Mouse (Mus musculus): ENCODE measurements at regions not wholly inside any gene's neighbourhood (a gene's known extent, or its start where the extent isn't known, plus 50 kb on each side); places are given as distances from the start of the nearest gene placed in this dataset.

- Histone ChIP-seq H3K9ac (no peak overlapping the region), H3K4me2 (replicated peaks) (no peak overlapping the region), H3K27ac (no peak overlapping the region), H3K36me3 (no peaks in the 10 kb centered on the region), H3K27me3 (replicated peaks) (no peaks in the 10 kb centered on the region), H3K9me3 (no peaks in the 10 kb centered on the region), H3K4me1 (replicated peaks) (0 out of 2 replicates have a peak, but pooled peaks cover 2% of the 10 kb centered on the region), H3K4me3 (replicated peaks) (no peak overlapping the region)
- ATAC-seq = no peak
- WGBS = 38% methylated on average over 8 of the region's 8 CpGs
Measured at GRCm38 (mm10) chr7:73118871-73119270, 256.4 kb upstream of the Rgma start.

DNA sequence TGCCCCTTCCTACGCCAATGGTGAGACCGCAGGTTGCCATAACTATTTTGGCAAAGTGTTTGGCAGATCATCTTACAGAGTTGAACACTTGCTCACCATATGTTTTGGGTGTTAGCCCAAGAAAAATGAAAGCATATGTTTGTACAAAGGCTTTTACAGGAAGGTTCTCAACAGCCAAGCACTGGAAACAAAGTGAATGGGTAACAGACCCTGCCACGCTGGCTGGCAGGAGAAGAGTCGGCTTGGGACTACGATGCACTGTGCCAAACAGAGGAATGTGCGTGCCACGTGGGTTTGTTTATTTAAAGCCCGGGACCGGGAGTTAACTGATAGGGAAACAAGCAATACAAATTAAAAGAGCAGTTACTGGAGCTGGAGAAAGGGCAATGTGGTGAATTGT is 255.0 kb upstream of the Rgma start:
- no peaks in the 10 kb centered on the region for H3K36me3 ChIP-seq
- no peaks in the 10 kb centered on the region for H3K9me3 ChIP-seq
- H3K4me2 ChIP-seq (replicated peaks) = no peak overlapping the region
- H3K27ac ChIP-seq = no peak overlapping the region
- WGBS = 49% methylated on average over 9 of the region's 9 CpGs
- 0 out of 2 replicates have a peak, but pooled peaks cover 2% of the 10 kb centered on the region for H3K4me1 ChIP-seq (replicated peaks)
- H3K4me3 ChIP-seq (replicated peaks) = no peak overlapping the region
- no peaks in the 10 kb centered on the region for H3K27me3 ChIP-seq (replicated peaks)
- no peak overlapping the region for H3K9ac ChIP-seq
- ATAC-seq = no peak

GRCm38 (mm10) chr7:73124976-73125375 is 250.3 kb upstream of the Rgma start:
- no peak overlapping the region for H3K4me2 ChIP-seq (replicated peaks)
- WGBS = 72% methylated on average over 2 of the region's 2 CpGs
- H3K9ac ChIP-seq = no peak overlapping the region
- no peak for ATAC-seq
- H3K27ac ChIP-seq = no peak overlapping the region
- no peaks in the 10 kb centered on the region for H3K4me1 ChIP-seq (replicated peaks)
- no peaks in the 10 kb centered on the region for H3K9me3 ChIP-seq
- no peaks in the 10 kb centered on the region for H3K27me3 ChIP-seq (replicated peaks)
- H3K4me3 ChIP-seq (replicated peaks) = no peak overlapping the region
- no peaks in the 10 kb centered on the region for H3K36me3 ChIP-seq

GRCm38 (mm10) chr7:73125864-73126263 is 249.4 kb upstream of the Rgma start:
- no peak overlapping the region for H3K27ac ChIP-seq
- H3K4me2 ChIP-seq (replicated peaks) = no peak overlapping the region
- no peak for ATAC-seq
- no peaks in the 10 kb centered on the region for H3K27me3 ChIP-seq (replicated peaks)
- no peaks in the 10 kb centered on the region for H3K9me3 ChIP-seq
- WGBS = 12% methylated on average over 11 of the region's 11 CpGs
- H3K4me3 ChIP-seq (replicated peaks) = no peak overlapping the region
- no peak overlapping the region for H3K9ac ChIP-seq
- no peaks in the 10 kb centered on the region for H3K36me3 ChIP-seq
- no peaks in the 10 kb centered on the region for H3K4me1 ChIP-seq (replicated peaks)

GRCm38 (mm10) chr7:73135786-73136185 is 239.5 kb upstream of the Rgma start:
- no peaks in the 10 kb centered on the region for H3K9me3 ChIP-seq
- no peaks in the 10 kb centered on the region for H3K27me3 ChIP-seq (replicated peaks)
- no peaks in the 10 kb centered on the region for H3K4me1 ChIP-seq (replicated peaks)
- no peak overlapping the region for H3K27ac ChIP-seq
- no peaks in the 10 kb centered on the region for H3K36me3 ChIP-seq
- no peak overlapping the region for H3K4me3 ChIP-seq (replicated peaks)
- H3K9ac ChIP-seq = no peak overlapping the region
- ATAC-seq = no peak
- no peak overlapping the region for H3K4me2 ChIP-seq (replicated peaks)
- 70% methylated on average over 6 of the region's 6 CpGs for WGBS

- no peak overlapping the region for H3K27ac ChIP-seq
Measured at GRCm38 (mm10) chr7:73138269-73138668, 237.0 kb upstream of the Rgma start.

GRCm38 (mm10) chr7:73138861-73139493 is 236.3 kb upstream of the Rgma start:
- no peak overlapping the region for H3K4me2 ChIP-seq (replicated peaks)
- H3K36me3 ChIP-seq = no peaks in the 10 kb centered on the region
- 39% methylated on average over 8 of the region's 8 CpGs for WGBS
- no peak overlapping the region for H3K4me3 ChIP-seq (replicated peaks)
- no peaks in the 10 kb centered on the region for H3K27me3 ChIP-seq (replicated peaks)
- H3K4me1 ChIP-seq (replicated peaks) = peaks cover 3% of the 10 kb centered on the region; the same call in 1 of the 2 replicates
- H3K9ac ChIP-seq = no peak overlapping the region
- H3K9me3 ChIP-seq = no peaks in the 10 kb centered on the region
- H3K27ac ChIP-seq = no peak overlapping the region
- ATAC-seq = no peak

More at GRCm38 (mm10) chr7:73138269-73138668, 237.0 kb upstream of the Rgma start:
- Histone ChIP-seq H3K9ac (no peak overlapping the region), H3K36me3 (no peaks in the 10 kb centered on the region), H3K9me3 (no peaks in the 10 kb centered on the region), H3K4me2 (replicated peaks) (no peak overlapping the region), H3K4me1 (replicated peaks) (peaks cover 3% of the 10 kb centered on the region; the same call in 1 of the 2 replicates), H3K27me3 (replicated peaks) (no peaks in the 10 kb centered on the region), H3K4me3 (replicated peaks) (no peak overlapping the region)
- no peak for ATAC-seq
- 42% methylated on average over 5 of the region's 5 CpGs for WGBS

GRCm38 (mm10) chr7:73139901-73140300 is 235.4 kb upstream of the Rgma start:
- no peaks in the 10 kb centered on the region for H3K36me3 ChIP-seq
- no peak overlapping the region for H3K9ac ChIP-seq
- WGBS = 64% methylated on average over 6 of the region's 6 CpGs
- no peak overlapping the region for H3K4me2 ChIP-seq (replicated peaks)
- H3K4me1 ChIP-seq (replicated peaks) = peaks cover 3% of the 10 kb centered on the region; the same call in 1 of the 2 replicates
- no peaks in the 10 kb centered on the region for H3K9me3 ChIP-seq
- no peak for ATAC-seq
- H3K4me3 ChIP-seq (replicated peaks) = no peak overlapping the region
- no peaks in the 10 kb centered on the region for H3K27me3 ChIP-seq (replicated peaks)
- H3K27ac ChIP-seq = no peak overlapping the region

DNA sequence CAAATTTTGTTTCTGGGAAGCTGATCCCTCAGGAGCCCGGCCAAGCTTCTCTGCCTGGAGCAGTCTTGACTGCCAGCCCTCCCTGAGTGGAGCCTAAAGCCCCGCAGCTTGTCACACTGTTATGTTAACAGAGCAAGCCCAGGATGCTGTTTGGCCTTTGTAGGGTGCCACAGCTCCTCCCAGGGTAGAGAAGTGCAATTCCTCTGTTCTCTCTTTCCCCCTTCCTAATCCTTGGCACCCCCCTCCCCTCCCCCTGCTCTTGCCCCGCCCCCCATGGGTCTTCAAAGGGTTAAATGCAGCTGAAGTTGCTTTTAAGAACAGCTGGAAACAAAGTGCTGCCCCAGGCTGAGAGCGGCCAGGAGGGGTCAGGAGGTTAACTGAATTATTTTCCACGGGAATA is 234.1 kb upstream of the Rgma start:
- 10% methylated on average over 5 of the region's 5 CpGs for WGBS
- H3K36me3 ChIP-seq = no peaks in the 10 kb centered on the region
- no peaks in the 10 kb centered on the region for H3K9me3 ChIP-seq
- H3K4me1 ChIP-seq (replicated peaks) = peaks cover 3% of the 10 kb centered on the region; the same call in 1 of the 2 replicates
- no peak overlapping the region for H3K9ac ChIP-seq
- H3K27me3 ChIP-seq (replicated peaks) = no peaks in the 10 kb centered on the region
- H3K4me2 ChIP-seq (replicated peaks) = no peak overlapping the region
- ATAC-seq = no peak
- H3K27ac ChIP-seq = no peak overlapping the region
- no peak overlapping the region for H3K4me3 ChIP-seq (replicated peaks)

DNA sequence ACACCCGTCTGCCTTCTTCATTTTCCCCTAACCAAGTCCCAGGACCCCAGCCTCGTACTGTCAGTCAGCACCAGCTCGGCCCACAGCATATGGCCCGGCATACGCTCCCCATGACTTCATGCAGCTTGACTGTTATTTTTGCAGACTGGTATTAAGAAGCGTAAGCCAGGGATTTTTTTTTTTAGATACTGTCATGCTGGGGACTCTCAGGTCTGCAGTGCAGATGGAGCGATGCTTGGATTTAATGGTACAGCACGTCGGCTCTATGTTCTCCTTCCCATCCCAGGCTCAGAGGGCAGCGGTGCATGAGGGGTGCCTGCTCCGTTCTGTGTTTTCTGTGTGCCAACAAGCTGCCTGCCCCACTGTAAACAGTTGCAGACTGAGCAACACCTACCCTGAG is 231.4 kb upstream of the Rgma start:
- no peak overlapping the region for H3K9ac ChIP-seq
- no peak for ATAC-seq
- H3K4me3 ChIP-seq (replicated peaks) = no peak overlapping the region
- WGBS = 86% methylated on average over 11 of the region's 11 CpGs
- no peaks in the 10 kb centered on the region for H3K9me3 ChIP-seq
- no peak overlapping the region for H3K27ac ChIP-seq
- no peak overlapping the region for H3K4me2 ChIP-seq (replicated peaks)
- H3K27me3 ChIP-seq (replicated peaks) = no peaks in the 10 kb centered on the region
- H3K36me3 ChIP-seq = no peaks in the 10 kb centered on the region
- H3K4me1 ChIP-seq (replicated peaks) = peaks cover 3% of the 10 kb centered on the region; the same call in 1 of the 2 replicates

DNA sequence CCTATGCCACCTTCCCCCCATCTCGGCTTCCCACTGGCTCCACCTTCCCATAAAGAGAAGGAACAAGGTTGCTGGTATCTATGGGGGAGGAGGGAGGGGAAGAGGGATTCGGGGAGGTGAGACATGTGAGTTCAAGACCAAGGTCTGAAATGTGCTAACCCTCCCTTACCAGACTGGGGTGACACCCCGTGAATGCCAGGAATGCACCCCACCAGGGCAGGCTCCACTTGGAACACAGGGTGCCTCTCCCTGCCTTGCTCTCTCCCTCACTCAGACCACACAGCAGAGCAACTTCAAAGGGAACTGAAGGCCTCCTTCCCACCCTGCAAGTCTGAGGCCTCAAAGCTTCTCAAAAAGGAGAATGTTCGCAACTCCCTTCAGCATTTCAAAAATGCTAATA is 230.5 kb upstream of the Rgma start:
- no peak overlapping the region for H3K4me2 ChIP-seq (replicated peaks)
- WGBS = 47% methylated on average over 4 of the region's 4 CpGs

GRCm38 (mm10) chr7:73147251-73147650 is 228.1 kb upstream of the Rgma start:
- Histone ChIP-seq H3K4me2 (replicated peaks) (no peak overlapping the region), H3K27me3 (replicated peaks) (no peaks in the 10 kb centered on the region), H3K4me1 (replicated peaks) (no peaks in the 10 kb centered on the region), H3K9ac (no peak overlapping the region), H3K27ac (no peak overlapping the region), H3K4me3 (replicated peaks) (no peak overlapping the region), H3K36me3 (no peaks in the 10 kb centered on the region), H3K9me3 (no peaks in the 10 kb centered on the region)
- ATAC-seq = no peak

More for the DNA sequence above, 230.5 kb upstream of the Rgma start:
- H3K4me1 ChIP-seq (replicated peaks) = peaks cover 3% of the 10 kb centered on the region; the same call in 1 of the 2 replicates
- no peaks in the 10 kb centered on the region for H3K36me3 ChIP-seq
- H3K9ac ChIP-seq = no peak overlapping the region
- no peak for ATAC-seq
- no peaks in the 10 kb centered on the region for H3K9me3 ChIP-seq
- H3K27me3 ChIP-seq (replicated peaks) = no peaks in the 10 kb centered on the region
- no peak overlapping the region for H3K4me3 ChIP-seq (replicated peaks)
- H3K27ac ChIP-seq = no peak overlapping the region

- Histone ChIP-seq H3K9ac (no peak overlapping the region), H3K9me3 (no peaks in the 10 kb centered on the region), H3K4me3 (replicated peaks) (no peak overlapping the region), H3K27ac (no peak overlapping the region), H3K4me1 (replicated peaks) (no peaks in the 10 kb centered on the region), H3K36me3 (no peaks in the 10 kb centered on the region), H3K4me2 (replicated peaks) (no peak overlapping the region), H3K27me3 (replicated peaks) (no peaks in the 10 kb centered on the region)
- no peak for ATAC-seq
- 77% methylated on average over 7 of the region's 7 CpGs for WGBS
Measured at GRCm38 (mm10) chr7:73150436-73150835, 224.9 kb upstream of the Rgma start.
